Mouse (Mus musculus): ENCODE measurements around the gene Atp2b1.

DNA sequence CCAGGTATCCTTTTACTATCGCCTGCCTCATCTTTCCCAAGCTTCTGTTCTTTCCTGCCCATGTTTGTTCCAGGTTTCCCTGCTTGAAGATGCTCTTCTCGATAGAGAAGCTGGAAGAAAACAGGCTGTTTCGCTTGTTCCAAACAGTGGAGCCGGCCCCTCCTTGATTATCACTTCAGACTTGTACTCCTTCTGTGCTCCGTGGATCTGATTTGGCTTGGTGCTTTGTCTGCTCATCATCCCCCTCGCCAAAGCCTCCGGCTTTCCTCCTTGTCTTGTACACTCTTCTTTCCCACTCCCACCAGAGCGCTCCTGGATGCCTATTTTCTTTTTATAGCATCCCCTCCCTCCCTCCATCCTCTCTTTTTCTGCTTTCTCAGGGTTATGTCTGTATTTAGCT is 79.0 kb downstream of the Atp2b1 start:
- TF ChIP-seq EP300 (IDR thresholded peaks at IDR 0.05; ENCODE audit: insufficient read depth, low read depth, low read length) = no peak
- no peak for TF ChIP-seq CTCF (IDR thresholded peaks at IDR 0.05)
